Mouse (Mus musculus) frontal cortex, adult (tissue): ENCODE measurements around the gene Focad.

Experiments
- ATAC-seq: cut with Nextera tagmentation; 2 replicates; pipeline ENCODE4 v1.9.2; 2017; ENCODE audit warnings: mild to moderate bottlenecking, moderate library complexity, mixed read lengths; ENCODE audit not compliant: low TSS enrichment

Focad gene

DNA sequence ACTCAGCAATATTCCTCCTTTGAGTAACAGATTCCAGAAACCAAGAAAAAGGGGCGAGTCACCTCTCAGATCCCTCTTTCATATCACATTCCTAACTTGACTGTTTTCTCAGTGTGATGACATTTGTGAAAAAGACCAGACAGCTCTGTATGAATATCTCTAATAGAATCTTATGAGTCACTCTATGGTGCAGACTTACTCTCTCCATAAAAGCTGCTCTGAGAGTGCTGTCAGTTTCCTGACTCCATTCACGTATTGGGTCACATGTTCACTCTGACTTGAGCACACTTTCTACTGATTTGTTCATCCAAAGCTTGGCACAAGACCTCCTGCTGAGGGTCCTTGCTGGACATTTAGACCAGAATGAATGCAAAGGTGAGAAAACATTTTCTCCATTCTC is 354.5 kb downstream of the Focad start:
- ATAC-seq: no peak

DNA sequence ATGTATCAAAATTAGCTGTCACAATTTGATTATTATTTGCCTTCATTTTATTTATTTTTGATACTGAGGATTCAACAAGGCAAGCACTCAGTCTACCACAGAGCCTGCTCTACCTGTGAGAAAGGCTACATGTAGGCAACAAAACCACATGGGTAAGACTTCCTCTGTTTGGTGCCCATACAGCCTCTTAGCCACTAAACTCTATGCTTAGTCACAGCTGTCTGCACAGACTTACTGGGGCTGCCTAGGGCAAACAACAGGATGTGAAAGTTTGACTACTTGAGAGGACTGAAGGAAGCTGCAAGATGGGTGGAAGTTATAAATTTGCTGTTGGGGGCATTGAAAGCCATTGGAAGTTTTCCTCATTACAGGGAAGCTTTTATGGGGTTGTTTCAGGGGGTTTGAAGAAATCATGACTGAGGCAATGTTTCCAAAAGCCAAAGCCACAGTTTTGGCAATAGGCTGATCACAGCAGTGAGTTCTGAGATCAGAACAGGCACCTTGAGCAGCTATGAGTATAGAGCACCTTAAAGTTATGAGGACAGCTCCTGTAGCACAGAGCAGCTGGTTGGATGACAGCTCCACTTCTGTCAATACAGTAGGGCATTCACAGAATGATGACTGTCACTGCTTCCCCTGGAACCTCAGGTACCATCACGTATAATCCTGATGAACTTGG is 355.8 kb downstream of the Focad start:
- no peak for ATAC-seq

GRCm38 (mm10) chr4:88458093-88458492 is 363.7 kb downstream of the Focad start:
- ATAC-seq: no peak

- no peak for ATAC-seq
These were observed 364.2 kb downstream of the Focad start for GRCm38 (mm10) chr4:88458673-88459072.
